Mouse (Mus musculus) limb, embryonic 15.5 days (tissue): Measurements from ENCODE around the gene Elf3. TPM values are rescaled to one million over a fixed set of nuclear protein-coding genes. Genes with fewer than 3 reads are reported as not detected.

Source experiments
- ATAC-seq: fragments of 200-750 bp; cut with Nextera tagmentation; 2 replicates; pipeline ENCODE4 v1.8.0; 2017; ENCODE audit warnings: low read depth, moderate TSS enrichment; ENCODE audit not compliant: insufficient number of reproducible peaks, low FRiP score, low TSS enrichment
- H3K27ac ChIP-seq: fragments of 300-500 bp; sonication (generic); 2 replicates; pipeline ENCODE4 v1.5.1; 2015; ENCODE audit warnings: moderate library complexity, mild to moderate bottlenecking, inconsistent platforms
- H3K27me3 ChIP-seq: fragments of 300-500 bp; sonication (generic); 2 replicates; pipeline ENCODE4 v1.6.1; 2015; ENCODE audit warnings: inconsistent platforms
- H3K36me3 ChIP-seq: fragments of 300-500 bp; sonication (generic); 2 replicates; pipeline ENCODE4 v1.6.1; 2015; ENCODE audit warnings: inconsistent platforms
- H3K4me1 ChIP-seq: fragments of 300-500 bp; sonication (generic); 2 replicates; pipeline ENCODE4 v1.6.1; 2015; ENCODE audit warnings: inconsistent platforms
- H3K4me2 ChIP-seq: fragments of 300-500 bp; sonication (generic); 2 replicates; pipeline ENCODE4 v1.6.1; 2015; ENCODE audit warnings: mild to moderate bottlenecking, inconsistent platforms
- H3K4me3 ChIP-seq: fragments of 300-500 bp; sonication (generic); 2 replicates; pipeline ENCODE4 v1.5.1; 2015; ENCODE audit warnings: mild to moderate bottlenecking, inconsistent platforms
- H3K9ac ChIP-seq: fragments of 300-500 bp; sonication (generic); 2 replicates; pipeline ENCODE4 v1.6.1; 2015; ENCODE audit warnings: inconsistent platforms
- H3K9me3 ChIP-seq: fragments of 300-500 bp; sonication (generic); 2 replicates; pipeline ENCODE4 v1.6.1; 2016; ENCODE audit warnings: inconsistent platforms
- WGBS: fragments of 180-500 bp; shearing (Covaris S2); methylation state at CpG from one replicate; pipeline ENCODE4 v1.1.7; 2015; 5-methylcytosine and 5-hydroxymethylcytosine counted together
- polyA plus RNA-seq: library from polyadenylated mRNA; unstranded; fragments of >200 nt; fragmentation: Nextera tagmentation; extraction: Ambion mirVana; gene quantifications from 2 replicates; pipeline ENCODE4 v1.2.1, GENCODE M21; 2015

Gene Elf3
- 14.3 and 14.9 TPM in 2 replicates for polyA plus RNA-seq

DNA sequence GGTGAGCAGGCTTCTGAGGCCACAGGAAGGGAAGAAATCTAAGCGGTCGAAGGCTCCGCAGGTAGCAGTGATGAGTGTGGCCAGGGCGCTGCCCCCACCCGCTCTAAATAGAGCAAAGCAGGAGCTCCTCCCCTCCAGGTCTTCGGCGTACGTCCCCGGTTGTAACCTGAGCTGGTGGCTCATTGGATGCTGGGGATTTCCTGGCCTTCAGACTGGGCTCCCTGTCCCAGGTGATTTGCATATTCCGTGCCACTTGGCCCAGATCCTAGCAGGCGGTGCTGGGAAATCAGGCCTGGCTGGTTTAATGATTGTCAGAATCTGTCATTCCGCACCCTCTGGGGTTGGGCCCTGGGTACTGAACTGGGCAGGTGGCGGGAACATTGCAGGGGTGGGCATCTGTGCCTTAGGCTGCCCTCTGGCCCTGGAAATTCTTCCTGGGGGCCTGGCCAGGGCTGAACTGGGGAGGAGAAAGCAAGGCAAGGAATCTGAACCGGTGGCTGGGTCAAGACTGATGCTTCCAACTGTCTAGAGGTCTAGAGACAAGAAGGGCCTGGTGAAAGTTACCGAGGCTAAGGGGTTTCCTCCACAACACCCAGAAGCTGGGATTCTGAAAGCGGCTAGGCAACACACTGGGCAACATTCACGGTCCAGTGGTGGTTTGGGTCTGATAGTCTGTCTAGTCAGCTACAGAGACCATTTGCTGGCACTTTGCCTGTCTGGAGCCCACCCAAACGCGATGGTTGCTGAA, at the start of gene Elf3:
Elf3 (minus strand) TSS at position 189 of the 748 bp plus-strand sequence.
- peak; percentile 30 for ATAC-seq
- peaks cover 21% of the 10 kb centered on the region for H3K36me3 ChIP-seq
- H3K4me2 ChIP-seq, result peak within 1 kb of the TSS; percentile 60
- no peaks in the 10 kb centered on the region for H3K9me3 ChIP-seq
- H3K27me3 ChIP-seq, result no peaks in the 10 kb centered on the region
- WGBS, result 9% methylated on average over 19 of the region's 19 CpGs
- H3K4me3 ChIP-seq, result peak within 1 kb of the TSS; percentile 31
- no peak within 1 kb of the TSS for H3K9ac ChIP-seq
- H3K27ac ChIP-seq, result peak within 1 kb of the TSS; percentile 81
- H3K4me1 ChIP-seq, result peaks cover 26% of the 10 kb centered on the region

DNA sequence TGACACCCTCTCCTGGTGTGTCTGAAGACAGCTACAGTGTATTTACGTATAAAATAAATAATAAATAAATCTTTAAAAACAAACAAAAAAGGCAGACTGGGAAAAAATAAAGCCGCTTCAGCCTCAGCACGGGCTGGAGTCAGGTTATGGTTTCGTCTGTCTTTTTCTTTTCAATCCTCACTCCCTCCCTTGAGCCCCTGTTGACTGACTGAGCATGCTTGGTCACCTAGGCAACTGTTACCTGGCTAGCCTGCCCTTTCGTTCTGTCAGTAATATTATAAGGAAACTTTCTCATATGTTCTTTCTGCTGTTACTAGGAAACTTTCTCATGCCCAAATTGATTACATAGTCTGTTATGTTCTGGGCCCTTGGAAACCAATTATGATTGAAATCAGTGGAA, 32.5 kb upstream of the Elf3 start:
- Histone ChIP-seq H3K27me3 (no peaks in the 10 kb centered on the region), H3K36me3 (peaks cover 11% of the 10 kb centered on the region), H3K4me3 (no peak overlapping the region), H3K4me1 (no peaks in the 10 kb centered on the region), H3K9ac (no peak overlapping the region), H3K27ac (no peak overlapping the region), H3K4me2 (no peak overlapping the region), H3K9me3 (no peaks in the 10 kb centered on the region)
- 77% methylated on average over 5 of the region's 5 CpGs for WGBS
- ATAC-seq, result no peak

DNA sequence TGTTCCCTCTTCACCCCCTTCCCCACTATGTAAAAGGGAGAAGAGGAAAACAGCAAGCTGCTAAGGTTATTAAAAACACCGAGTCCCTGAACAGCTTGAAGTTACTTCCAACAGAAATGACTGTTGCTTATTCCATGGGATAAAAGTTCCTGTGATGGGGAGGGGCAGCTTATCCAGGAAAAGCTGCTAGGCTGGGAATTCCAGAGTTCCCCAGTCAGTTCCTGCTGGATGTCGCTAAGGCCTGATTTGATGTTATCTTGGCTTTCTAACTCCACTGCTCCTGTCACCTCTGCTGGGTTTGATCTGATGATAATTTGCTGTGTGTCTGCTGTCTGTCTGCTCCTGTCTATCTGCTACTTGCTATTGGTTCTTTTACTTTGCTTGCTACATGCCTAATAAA, 27.9 kb upstream of the Elf3 start:
- no peak overlapping the region for H3K9ac ChIP-seq
- no peak overlapping the region for H3K4me2 ChIP-seq
- 44% methylated on average over 2 of the region's 2 CpGs for WGBS
- H3K4me3 ChIP-seq, result no peak overlapping the region
- no peaks in the 10 kb centered on the region for H3K36me3 ChIP-seq
- H3K9me3 ChIP-seq, result no peaks in the 10 kb centered on the region
- no peak overlapping the region for H3K27ac ChIP-seq
- peaks cover 10% of the 10 kb centered on the region for H3K4me1 ChIP-seq
- ATAC-seq, result no peak
- no peaks in the 10 kb centered on the region for H3K27me3 ChIP-seq

DNA sequence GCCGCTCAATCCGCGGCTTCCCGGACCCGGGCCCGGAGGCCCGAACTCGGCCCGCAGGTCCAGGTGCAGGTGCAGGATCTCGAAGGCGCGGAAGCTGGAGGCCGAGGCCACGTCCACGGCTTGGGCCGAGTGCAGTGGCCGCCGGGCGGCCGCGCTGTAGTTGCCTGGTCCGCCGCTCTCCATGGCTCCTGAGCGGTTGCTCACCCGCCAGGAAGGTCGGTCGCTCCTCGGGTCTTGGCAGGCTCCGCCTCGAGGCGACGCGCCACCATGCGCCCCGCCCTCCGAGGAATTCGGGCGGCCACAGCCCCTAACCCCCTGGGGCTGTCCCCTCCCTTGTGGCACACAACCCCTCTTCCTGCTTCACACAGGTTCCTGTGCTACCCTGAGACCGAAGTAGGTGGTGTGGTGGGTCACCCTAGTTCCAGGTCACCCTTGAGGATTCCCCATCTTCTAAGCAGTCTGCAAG, 25.5 kb upstream of the Elf3 start, which contains the start of gene Rnpep:
Rnpep (minus strand) TSS at position 259 of the 466 bp plus-strand sequence.
- peak; percentile 83 for ATAC-seq
- under 1% methylated on average over 39 of the region's 39 CpGs for WGBS

DNA sequence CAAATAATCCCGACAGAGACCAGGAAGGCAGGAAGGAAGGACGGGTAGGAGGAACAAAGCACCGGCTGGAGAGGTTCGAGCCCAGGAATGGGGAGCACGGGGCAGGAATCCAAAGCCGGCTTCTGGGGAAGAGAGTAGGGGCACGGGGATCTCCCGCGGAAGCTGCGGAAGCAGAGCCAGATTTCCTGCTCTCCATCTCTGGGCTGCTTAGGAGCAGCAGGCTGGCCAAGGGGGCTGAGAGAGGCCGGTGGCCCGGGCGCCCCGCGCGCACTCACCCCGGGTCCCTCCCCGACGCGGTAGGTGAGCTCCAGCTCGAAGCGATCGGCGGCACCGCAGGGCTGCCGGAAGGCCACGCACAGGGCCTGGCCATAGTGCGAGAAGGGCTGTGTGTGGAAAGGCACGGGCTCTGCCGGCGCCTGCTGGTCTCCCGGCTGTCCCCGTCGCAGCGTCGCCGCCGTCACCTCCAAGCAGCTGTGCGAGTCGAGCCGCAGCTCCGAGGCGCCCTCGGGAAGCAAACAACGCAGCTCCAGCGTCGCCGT, 25.0 kb upstream of the Elf3 start:
- no peaks in the 10 kb centered on the region for H3K27me3 ChIP-seq
- ATAC-seq, result peak; percentile 56
- peak overlapping the region; percentile 72 for H3K4me2 ChIP-seq
- peak overlapping the region; percentile 90 for H3K27ac ChIP-seq
- no peaks in the 10 kb centered on the region for H3K9me3 ChIP-seq
- peak overlapping the region; percentile 78 for H3K9ac ChIP-seq
- peaks cover 12% of the 10 kb centered on the region for H3K36me3 ChIP-seq
- peaks cover 18% of the 10 kb centered on the region for H3K4me1 ChIP-seq
- peak overlapping the region; percentile 70 for H3K4me3 ChIP-seq
- WGBS, result under 1% methylated on average over 48 of the region's 48 CpGs

More for the DNA sequence above, 25.5 kb upstream of the Elf3 start, which contains the start of gene Rnpep:
- Histone ChIP-seq H3K9ac (peak within 1 kb of the TSS; percentile 78), H3K9me3 (no peaks in the 10 kb centered on the region), H3K27ac (peak within 1 kb of the TSS; percentile 90), H3K27me3 (no peaks in the 10 kb centered on the region), H3K36me3 (peaks cover 7% of the 10 kb centered on the region; the same call in 1 of the 2 replicates), H3K4me1 (peaks cover 18% of the 10 kb centered on the region), H3K4me2 (peak within 1 kb of the TSS; percentile 72), H3K4me3 (peak within 1 kb of the TSS; percentile 70)

DNA sequence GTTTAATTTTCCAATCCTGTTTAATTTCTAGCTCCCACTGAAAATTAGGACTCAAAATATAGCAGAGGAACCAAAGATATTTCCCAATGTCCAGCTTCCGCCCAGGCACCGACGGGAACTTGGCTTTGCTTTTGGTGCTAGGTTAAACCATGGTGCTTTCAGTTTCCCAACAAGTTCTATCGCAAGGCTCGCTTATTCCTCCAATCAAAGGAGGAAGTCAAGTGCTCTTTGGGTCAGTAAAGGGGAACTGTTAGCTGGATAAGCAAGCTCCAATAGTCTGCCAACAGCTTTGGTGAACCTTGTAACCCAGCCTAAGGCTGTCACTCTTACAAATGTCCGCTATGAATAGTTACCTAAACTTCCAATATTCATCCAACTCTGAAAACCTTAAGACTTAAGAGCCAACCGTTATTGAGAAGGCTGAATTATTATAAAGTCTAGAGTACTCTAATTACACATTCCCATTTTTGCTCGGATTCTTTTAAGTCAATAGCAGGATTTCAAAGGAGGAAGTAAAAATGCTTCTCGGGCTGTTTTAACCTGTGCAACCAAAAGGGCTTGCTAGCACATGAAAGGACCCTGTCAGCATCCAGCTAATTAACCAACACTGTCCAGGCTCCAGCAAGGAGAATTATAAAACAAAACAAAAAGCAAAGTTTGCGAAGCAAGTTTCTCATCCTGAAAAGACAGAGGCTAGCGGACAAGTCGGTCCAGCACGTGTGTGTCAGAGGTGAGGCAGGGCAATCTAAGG, 24.3 kb upstream of the Elf3 start:
- Histone ChIP-seq H3K4me3 (peak overlapping the region; percentile 70), H3K27me3 (no peaks in the 10 kb centered on the region), H3K27ac (peak overlapping the region; percentile 90), H3K4me2 (peak overlapping the region; percentile 72), H3K4me1 (peaks cover 18% of the 10 kb centered on the region), H3K9ac (peak overlapping the region; percentile 78), H3K36me3 (peaks cover 18% of the 10 kb centered on the region), H3K9me3 (no peaks in the 10 kb centered on the region)
- 31% methylated on average over 13 of the region's 13 CpGs for WGBS
- ATAC-seq, result no peak

DNA sequence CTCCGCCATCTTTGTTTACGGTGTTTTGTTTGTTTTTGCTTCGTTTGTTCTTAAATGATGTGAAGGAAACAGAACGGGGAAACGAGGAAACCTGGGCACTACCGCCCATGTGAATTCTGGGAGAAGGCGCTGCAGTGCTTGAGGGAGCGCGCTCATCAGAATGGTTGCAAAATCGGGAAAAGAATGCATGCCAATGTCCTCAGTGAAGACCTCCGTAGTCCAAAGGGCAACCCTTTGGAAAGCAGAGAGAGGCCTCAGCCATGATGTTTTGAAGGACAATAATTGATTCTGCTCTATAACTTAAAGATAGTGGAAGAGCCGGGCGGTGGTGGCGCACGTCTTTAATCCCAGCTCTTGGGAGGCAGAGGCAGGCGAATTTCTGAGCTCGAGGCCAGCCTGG, 23.5 kb upstream of the Elf3 start:
- 95% methylated on average over 17 of the region's 17 CpGs for WGBS
- H3K4me2 ChIP-seq, result no peak overlapping the region

DNA sequence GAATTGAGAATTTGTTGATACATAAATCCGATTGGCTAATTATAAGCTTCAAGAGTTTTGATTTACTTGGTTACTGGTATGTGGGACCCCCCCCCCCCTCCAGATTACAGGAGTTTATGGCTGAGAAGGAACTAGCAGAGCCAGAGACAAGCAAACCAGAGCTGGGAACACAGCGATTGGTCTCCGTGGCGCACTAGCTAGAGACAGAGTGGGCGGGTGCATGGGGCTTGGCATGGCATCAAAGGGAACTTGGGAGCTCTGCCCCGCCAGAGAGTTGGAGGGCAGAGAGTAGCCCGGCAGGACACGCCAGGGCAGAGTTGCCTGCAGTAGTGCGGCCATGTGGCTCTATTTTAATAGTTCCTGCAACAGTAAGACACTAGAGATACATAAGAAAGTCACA, 22.3 kb upstream of the Elf3 start:
- ATAC-seq, result no peak
- H3K9ac ChIP-seq, result no peak overlapping the region
- H3K4me1 ChIP-seq, result peaks cover 18% of the 10 kb centered on the region
- no peak overlapping the region for H3K4me2 ChIP-seq
- H3K36me3 ChIP-seq, result peaks cover 38% of the 10 kb centered on the region
- no peak overlapping the region for H3K4me3 ChIP-seq
- H3K9me3 ChIP-seq, result no peaks in the 10 kb centered on the region
- no peak overlapping the region for H3K27ac ChIP-seq
- H3K27me3 ChIP-seq, result no peaks in the 10 kb centered on the region
- 48% methylated on average over 9 of the region's 9 CpGs for WGBS

More for the DNA sequence above, 23.5 kb upstream of the Elf3 start:
- no peak overlapping the region for H3K4me3 ChIP-seq
- no peaks in the 10 kb centered on the region for H3K27me3 ChIP-seq
- no peak overlapping the region for H3K9ac ChIP-seq
- no peak for ATAC-seq
- H3K27ac ChIP-seq, result no peak overlapping the region
- H3K9me3 ChIP-seq, result no peaks in the 10 kb centered on the region
- H3K4me1 ChIP-seq, result peaks cover 18% of the 10 kb centered on the region
- peaks cover 27% of the 10 kb centered on the region for H3K36me3 ChIP-seq

DNA sequence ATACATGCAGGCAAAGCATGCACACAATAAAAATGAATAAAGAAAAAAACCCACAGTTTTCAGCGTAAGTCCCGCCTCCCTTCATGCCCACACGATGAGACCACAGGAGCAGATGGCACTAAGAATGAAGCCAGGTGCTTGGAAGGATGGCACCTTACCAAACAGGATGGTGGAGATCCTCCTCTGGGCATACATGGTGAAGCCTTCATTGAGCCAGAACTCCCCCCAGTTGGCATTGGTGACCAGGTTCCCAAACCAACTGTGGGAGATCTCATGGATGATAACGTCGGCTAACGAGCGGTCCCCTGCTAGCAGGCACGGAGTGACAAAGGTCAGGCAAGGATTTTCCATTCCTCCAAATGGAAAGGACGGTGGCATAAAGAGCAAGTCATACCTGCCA, 13.0 kb upstream of the Elf3 start:
- no peak overlapping the region for H3K27ac ChIP-seq
- no peak overlapping the region for H3K4me3 ChIP-seq
- WGBS, result 90% methylated on average over 9 of the region's 9 CpGs
- H3K4me1 ChIP-seq, result no peaks in the 10 kb centered on the region
- peaks cover 70% of the 10 kb centered on the region for H3K36me3 ChIP-seq
- H3K27me3 ChIP-seq, result no peaks in the 10 kb centered on the region
- ATAC-seq, result no peak
- no peaks in the 10 kb centered on the region for H3K9me3 ChIP-seq
- no peak overlapping the region for H3K4me2 ChIP-seq
- H3K9ac ChIP-seq, result no peak overlapping the region

DNA sequence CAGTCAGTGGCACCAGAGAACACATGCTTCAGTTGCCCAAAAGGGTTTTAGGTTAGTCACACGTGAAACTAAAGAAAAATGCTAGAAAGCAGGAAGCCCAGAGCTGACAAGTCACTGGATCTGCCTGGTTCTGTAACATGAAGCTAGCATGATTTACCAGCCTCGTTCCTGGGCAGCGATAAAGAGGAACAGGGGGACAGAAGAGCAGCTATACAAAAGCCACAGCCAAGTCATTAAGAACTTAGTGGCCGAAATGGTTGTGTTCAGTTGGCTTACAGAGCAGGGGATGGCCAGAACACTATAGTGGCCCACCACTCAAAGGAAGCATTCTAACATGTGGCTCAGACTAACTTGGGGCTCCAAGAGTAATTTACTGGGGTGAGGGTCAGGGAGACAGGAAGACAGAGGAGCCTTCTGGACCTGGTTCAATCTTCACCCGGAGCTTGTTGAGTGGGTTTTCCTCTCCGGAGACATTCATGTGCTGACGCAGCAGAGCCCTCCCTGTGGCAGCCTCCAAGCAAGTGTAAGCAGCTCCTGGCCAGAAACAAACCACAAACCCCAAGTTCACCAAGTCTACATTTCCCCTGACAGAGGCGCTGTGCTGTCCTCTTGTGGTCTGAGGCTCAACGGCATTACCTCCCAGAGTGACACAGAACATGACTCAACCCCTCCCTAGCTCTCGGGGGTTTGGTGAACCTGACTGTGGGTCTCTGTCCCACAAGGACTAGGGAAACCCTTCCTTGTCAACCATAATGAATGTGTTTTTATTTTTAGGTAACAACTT, 9.5 kb upstream of the Elf3 start:
- Histone ChIP-seq H3K9ac (no peak overlapping the region), H3K4me2 (no peak overlapping the region), H3K4me1 (no peaks in the 10 kb centered on the region), H3K27ac (no peak overlapping the region; the same call in 1 of the 2 replicates), H3K27me3 (no peaks in the 10 kb centered on the region), H3K9me3 (no peaks in the 10 kb centered on the region), H3K36me3 (peaks cover 83% of the 10 kb centered on the region), H3K4me3 (no peak overlapping the region)
- WGBS, result 71% methylated on average over 10 of the region's 10 CpGs
- ATAC-seq, result no peak

DNA sequence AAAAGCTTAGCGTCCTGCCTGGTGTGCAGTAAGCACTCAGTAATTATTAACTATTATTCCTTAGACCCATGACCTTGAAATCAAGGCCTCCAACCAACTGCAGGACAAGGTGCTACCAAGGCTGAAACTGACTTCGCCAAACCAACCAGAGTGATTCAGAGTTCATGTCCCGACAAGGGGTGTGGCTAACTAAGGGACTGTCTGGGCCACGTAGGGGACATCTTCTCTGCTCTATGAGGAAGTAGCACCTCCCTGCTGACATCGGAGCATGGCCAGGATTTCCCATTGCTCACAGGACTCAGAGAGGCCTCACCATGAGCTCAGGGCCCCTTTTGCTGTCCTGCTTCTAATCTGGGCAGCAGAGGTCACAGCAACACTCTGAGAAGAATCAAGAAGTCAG, 7.5 kb upstream of the Elf3 start:
- Histone ChIP-seq H3K4me1 (0 out of 2 replicates have a peak, but pooled peaks cover 5% of the 10 kb centered on the region), H3K9ac (no peak overlapping the region), H3K36me3 (peaks cover 79% of the 10 kb centered on the region), H3K4me3 (no peak overlapping the region), H3K27ac (no peak overlapping the region), H3K9me3 (no peaks in the 10 kb centered on the region), H3K27me3 (no peaks in the 10 kb centered on the region), H3K4me2 (no peak overlapping the region)
- WGBS, result 84% methylated on average over 5 of the region's 5 CpGs
- ATAC-seq, result no peak
